Mouse (Mus musculus) lung, adult 2 months (tissue): Measurements from ENCODE around the gene 4632433K11Rik.
A peak's percentile ranks its signal among the peaks of the same experiment; 100 is the strongest.

Source experiments
- CTCF ChIP-seq: fragments of 200-500 bp; IDR thresholded peaks from 2 replicates; pipeline ENCODE4 v1.5.1; 2011; ENCODE audit warnings: mild to moderate bottlenecking, low read length, control low read depth; ENCODE audit not compliant: insufficient read depth
- POLR2A ChIP-seq: fragments of 200-500 bp; IDR thresholded peaks from 2 replicates; pipeline ENCODE4 v1.6.1; 2011; ENCODE audit warnings: low read depth, mild to moderate bottlenecking, control low read depth, low read length, borderline replicate concordance; ENCODE audit errors: extremely low read depth

DNA sequence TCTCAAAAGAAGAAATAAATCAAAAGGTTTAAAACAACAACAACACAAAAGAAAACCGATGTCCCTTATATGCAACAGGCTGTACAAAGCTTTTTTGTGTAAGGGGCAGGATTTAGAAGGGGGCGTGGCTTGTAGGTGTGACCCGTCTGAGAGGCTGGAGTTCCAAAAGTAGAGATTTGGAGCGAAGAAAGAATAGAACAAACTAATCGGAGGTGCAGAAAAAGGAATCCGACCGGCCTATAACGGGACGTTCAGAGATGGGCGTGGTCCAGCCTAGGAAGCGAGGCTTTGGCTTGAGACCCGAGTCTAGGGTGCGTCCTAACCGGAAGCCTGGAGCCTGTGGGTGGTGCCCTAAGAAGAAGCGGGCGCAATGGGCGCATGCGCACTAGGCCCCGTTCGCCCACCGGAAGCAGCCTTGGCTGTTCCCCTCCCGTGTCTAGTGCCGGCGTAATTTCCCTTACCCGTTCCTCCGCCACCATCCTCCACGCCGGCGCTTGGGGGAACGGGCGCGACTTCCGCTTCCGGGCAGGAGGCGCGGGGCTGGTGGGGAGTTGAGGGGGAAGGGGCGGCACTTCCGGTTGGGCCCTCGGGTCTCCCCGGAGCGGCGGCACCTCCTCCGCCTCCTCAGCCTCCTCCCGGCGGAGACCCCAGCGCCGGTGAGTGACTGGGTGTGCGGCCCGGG, 13.8 kb upstream of the 4632433K11Rik start, which contains the start of the genes Zfp865 and Ccdc106:
- TF ChIP-seq POLR2A (peak; percentile 86; the same call in 1 of the 2 replicates), CTCF (no peak)
